Mouse (Mus musculus): ENCODE data around the gene Efcab11.

Gene Efcab11

GRCm38 (mm10) chr12:99884269-99885261 lies at the start of gene Efcab11, which contains the start of gene Tdp1:
Gene Efcab11, minus strand, starts transcription at chr12:99884439.
Gene Tdp1, plus strand, starts transcription at chr12:99884517.
- peak; percentile 92 for ATAC-seq (ENCODE audit: low TSS enrichment)

DNA sequence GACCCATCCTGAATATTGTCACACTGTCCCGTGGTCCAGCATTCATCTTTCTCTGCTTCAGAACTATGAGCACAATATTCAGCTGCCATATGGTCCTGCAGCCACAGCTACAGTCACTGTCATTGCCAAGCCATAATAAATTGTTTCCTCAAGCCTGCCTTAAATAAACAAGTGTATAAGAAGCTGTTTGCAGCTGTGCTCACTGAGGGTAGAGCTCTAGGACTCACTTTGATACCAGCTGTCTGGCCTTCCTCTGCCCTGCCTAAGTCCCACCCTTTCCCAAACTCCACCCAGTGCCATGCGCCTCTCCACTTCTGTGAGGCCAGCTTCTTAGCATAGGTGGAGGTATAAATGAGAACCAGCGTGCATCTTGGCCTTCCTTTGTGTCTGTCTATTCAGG lies 49.4 kb upstream of the Efcab11 start:
- ATAC-seq (ENCODE audit: low TSS enrichment): no peak

DNA sequence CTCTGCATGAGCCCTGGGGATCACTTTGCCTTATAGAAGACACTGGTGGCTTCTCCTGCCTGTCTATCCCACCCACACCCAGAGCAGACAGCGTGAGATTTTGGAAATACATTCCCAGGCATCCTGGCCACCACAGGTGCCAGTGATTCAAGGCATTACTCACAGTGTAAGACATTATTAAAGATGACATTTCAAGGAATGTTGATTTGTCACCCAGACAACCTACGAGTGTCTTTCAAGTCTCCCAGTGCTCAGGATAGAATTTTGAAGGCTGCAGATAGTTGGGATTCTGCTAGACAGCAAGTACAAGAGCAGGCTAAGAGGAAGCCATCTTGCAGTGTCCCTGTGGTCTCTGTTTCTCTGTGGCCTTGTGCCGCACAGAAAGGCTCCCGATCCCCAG lies 48.0 kb upstream of the Efcab11 start:
- ATAC-seq (ENCODE audit: low TSS enrichment): peak; percentile 7; the same call in 1 of the 2 replicates

GRCm38 (mm10) chr12:99929160-99929559 lies 44.9 kb upstream of the Efcab11 start:
- ATAC-seq (ENCODE audit: low TSS enrichment): no peak

DNA sequence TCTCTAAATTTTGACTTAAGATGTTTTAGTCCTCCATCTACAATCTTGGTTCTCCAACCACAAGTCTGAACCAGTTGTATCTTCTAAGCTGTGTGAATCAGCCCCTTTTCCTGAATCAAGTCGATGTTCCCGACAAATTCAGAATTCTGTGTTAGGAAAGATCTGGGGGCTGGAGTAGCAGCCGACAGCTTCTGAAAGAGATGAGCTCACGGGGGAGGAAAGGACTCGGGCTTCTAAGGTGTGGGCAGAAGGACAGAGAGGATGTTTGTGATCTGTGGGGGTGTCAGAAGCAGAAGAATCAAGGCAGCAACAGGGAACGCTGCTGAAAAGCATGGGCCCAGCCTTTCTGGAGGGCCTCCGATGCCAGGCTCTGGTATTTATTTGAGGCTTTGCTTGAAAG lies 44.1 kb upstream of the Efcab11 start:
- peak; percentile 93 for ATAC-seq (ENCODE audit: low TSS enrichment)

GRCm38 (mm10) chr12:99923703-99924102 lies 39.5 kb upstream of the Efcab11 start:
- ATAC-seq (ENCODE audit: low TSS enrichment): no peak

GRCm38 (mm10) chr12:99923131-99923606 lies 38.9 kb upstream of the Efcab11 start:
- peak; percentile 60 for ATAC-seq (ENCODE audit: low TSS enrichment)

GRCm38 (mm10) chr12:99921045-99921444 lies 36.8 kb upstream of the Efcab11 start:
- no peak for ATAC-seq (ENCODE audit: low TSS enrichment)

DNA sequence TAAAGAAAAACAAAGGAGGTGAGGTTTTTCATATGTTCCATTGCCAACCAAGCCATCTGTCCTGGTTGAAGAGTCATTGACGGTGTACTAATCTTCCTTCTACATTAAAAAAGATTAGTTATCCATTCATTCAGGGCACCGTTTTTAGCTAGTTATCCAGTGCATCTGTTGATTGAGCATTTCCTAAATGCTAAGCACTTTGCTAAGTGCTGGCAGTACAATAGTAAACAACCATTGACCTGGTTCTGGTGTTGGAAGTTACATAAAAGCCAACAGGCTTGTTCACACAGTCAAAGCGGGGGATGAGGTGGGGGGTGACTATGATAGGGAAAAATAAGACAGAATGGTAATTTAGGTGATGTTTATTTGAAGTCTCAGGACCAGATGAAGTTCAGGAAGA lies 35.4 kb upstream of the Efcab11 start:
- ATAC-seq (ENCODE audit: low TSS enrichment): no peak

GRCm38 (mm10) chr12:99917800-99918427 lies 33.7 kb upstream of the Efcab11 start:
- peak; percentile 96 for ATAC-seq (ENCODE audit: low TSS enrichment)

DNA sequence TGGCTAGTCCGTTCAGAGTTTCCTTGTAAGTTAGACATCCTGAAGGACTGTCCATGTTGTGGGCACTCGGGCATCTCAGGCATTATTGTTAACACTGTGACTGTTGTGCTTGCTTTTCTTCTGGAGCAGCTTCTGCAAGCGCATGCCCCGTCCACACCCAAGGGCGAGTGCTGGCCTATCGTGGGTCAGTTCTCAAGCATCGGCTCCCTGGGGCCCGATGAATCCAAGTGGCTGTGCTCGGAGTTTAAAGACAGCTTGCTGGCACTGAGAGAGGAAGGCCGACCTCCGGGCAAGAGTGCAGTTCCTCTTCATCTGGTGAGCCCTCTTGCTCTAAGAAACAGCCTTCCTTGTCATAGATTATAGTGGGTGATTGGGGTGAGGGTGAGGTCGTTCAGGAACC lies 27.2 kb upstream of the Efcab11 start:
- ATAC-seq (ENCODE audit: low TSS enrichment): no peak

DNA sequence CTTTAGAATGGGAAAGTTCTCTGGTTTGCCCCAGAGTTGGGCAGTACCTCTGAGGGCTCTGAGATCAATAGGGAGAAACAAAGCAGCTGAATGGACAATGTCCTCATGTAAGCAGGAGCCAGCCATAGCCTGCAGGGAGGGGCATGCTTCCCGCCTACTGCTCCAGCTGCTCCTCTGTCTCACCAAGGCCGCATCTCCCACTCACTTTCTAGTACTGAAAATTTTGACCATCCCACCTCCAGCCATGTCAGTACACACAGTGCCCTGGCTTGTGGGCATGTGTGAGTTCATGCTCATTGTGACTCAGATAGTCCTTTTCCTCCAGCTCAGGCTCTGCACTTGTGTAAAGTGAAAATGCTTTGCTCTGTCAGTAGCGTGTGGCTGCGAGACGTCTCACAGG lies 20.3 kb upstream of the Efcab11 start:
- ATAC-seq (ENCODE audit: low TSS enrichment): peak; percentile 69

GRCm38 (mm10) chr12:99902867-99903370 lies 18.7 kb upstream of the Efcab11 start:
- ATAC-seq (ENCODE audit: low TSS enrichment): no peak

GRCm38 (mm10) chr12:99901973-99902866 lies 18.0 kb upstream of the Efcab11 start:
- ATAC-seq (ENCODE audit: low TSS enrichment): no peak

DNA sequence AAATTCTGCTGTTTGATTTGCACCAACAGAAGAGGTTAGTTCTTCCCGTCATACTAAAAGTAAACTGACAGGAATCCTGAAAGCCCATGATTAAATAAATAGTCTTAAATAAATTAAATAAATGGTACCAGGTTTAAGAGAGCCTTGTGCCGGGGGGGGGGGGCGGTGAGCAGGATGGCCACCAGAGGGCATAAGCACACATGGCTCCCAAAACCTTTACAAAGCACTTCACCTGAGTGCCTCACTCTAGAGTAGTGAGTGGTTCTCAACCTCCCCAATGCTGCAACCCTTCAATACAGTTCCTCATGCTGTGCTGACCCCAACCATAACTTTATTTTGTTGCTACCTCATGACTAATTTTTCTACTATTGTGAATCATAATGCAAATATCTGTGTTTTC lies 15.8 kb upstream of the Efcab11 start:
- no peak for ATAC-seq (ENCODE audit: low TSS enrichment)

GRCm38 (mm10) chr12:99898248-99898870 lies 14.1 kb upstream of the Efcab11 start:
- no peak for ATAC-seq (ENCODE audit: low TSS enrichment)

DNA sequence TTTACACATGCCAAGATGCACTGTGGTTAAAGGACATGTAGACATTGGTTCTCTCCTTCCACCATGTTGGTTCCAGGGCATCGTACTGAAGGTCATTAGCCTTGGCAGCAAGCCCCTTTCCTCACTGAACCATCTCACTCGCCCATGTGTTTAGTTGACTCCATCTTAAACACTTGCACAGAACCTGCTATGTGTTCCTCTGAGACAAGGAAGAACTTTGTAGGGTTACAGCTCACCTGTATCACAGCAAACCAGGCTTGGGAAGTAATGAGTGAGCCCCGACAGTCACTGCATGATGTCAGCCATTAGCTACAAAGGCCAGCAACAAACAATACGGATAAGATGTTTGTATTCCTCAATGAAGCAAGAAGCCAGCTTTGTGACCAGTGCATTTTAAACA lies 13.6 kb upstream of the Efcab11 start:
- no peak for ATAC-seq (ENCODE audit: low TSS enrichment)

GRCm38 (mm10) chr12:99885282-99885901 lies 1.2 kb upstream of the Efcab11 start:
- no peak for ATAC-seq (ENCODE audit: low TSS enrichment)

DNA sequence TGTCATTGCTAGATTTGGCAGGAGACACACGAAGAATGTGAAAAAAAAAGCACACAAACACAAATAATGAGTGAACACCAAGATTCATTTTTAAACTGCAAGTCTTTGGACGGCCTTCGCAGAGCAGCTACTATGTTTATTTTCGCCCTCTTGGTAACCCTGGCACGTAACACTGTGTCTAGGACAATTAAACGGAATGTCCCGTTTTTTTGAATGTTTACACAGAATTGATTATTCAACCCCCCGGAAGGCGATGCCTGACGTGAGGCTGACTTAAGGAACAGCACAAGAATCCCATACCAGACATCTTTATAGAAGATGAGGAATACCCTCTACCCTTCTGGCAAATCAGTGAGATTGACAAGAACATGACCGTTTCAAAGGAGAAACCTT lies 530 bp downstream of the Efcab11 start:
- ATAC-seq (ENCODE audit: low TSS enrichment): peak; percentile 24

DNA sequence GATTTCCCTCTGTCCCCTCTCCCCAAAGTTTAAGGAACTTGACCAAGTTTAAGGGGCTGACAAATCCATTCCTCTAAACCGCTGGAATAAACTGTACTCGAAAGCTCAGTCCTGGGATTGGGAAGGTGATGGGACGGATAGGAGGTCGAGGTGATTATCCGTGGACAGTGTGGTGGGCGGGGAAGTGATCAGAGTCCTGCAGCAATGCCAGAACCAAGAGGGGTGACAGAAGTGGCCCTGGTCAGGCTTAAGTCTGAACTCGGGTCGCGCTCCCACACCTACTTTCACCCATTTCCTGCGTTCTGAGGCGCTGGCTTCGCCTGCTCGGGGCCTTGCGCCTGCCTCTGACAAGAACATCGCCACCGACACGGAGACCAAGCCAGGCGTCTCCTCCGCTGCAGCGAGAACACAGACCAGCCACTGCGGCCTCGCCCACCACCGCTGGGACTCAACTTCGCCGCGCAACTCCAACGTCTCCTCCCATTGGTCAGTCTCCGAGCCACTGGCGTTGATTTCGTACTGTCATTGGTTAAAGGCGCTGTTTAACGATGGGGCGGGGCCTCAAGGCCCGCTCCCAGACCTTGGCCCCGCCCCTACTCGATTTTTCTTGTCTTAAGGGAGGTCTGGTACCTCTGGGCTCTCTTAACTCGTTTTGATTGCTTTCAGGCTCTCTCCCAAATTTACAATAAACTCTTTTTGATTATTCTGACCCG lies 1.1 kb downstream of the Efcab11 start:
- peak; percentile 93 for ATAC-seq (ENCODE audit: low TSS enrichment)

All from frontal cortex, adult (tissue).